Mouse (Mus musculus) embryonic facial prominence, embryonic 14.5 days (tissue): ENCODE data around the gene Slc25a43. TPM values are rescaled to one million over a fixed set of nuclear protein-coding genes. Genes with fewer than 3 reads are reported as not detected.

Experiments used
- ATAC-seq: fragments of 200-750 bp; cut with Nextera tagmentation; 2 replicates; pipeline ENCODE4 v1.8.0; 2017; ENCODE audit warnings: low read depth, moderate number of reproducible peaks, moderate TSS enrichment
- DNase-seq: peaks from one replicate; pipeline ENCODE4 v3.0.0-alpha.2; 2015; ENCODE audit warnings: low spot score
- H3K27ac ChIP-seq: fragments of 300-500 bp; sonication (generic); replicated peaks from 2 replicates; pipeline ENCODE4 v1.5.1; 2014; ENCODE audit warnings: low read depth, mild to moderate bottlenecking, low read length, moderate library complexity
- H3K27me3 ChIP-seq: fragments of 300-500 bp; sonication (generic); replicated peaks from 2 replicates; pipeline ENCODE4 v1.6.1; 2014; ENCODE audit warnings: low read length; ENCODE audit not compliant: control insufficient read depth, insufficient read depth
- H3K36me3 ChIP-seq: fragments of 300-500 bp; sonication (generic); 2 replicates; pipeline ENCODE4 v1.6.1; 2014; ENCODE audit warnings: low read length, mixed read lengths; ENCODE audit not compliant: control insufficient read depth, insufficient read depth
- H3K4me1 ChIP-seq: fragments of 300-500 bp; sonication (generic); 2 replicates; pipeline ENCODE4 v1.6.1; 2014; ENCODE audit warnings: antibody characterized with exemption, low read length; ENCODE audit not compliant: control insufficient read depth, insufficient read depth
- H3K4me2 ChIP-seq: fragments of 300-500 bp; sonication (generic); 2 replicates; pipeline ENCODE4 v1.6.1; 2014; ENCODE audit warnings: low read depth, mild to moderate bottlenecking, low read length, moderate library complexity, mixed read lengths
- H3K4me3 ChIP-seq: fragments of 300-500 bp; sonication (generic); 2 replicates; pipeline ENCODE4 v1.5.1; 2014; ENCODE audit warnings: low read depth, mild to moderate bottlenecking, low read length
- H3K9ac ChIP-seq: fragments of 300-500 bp; sonication (generic); 2 replicates; pipeline ENCODE4 v1.6.1; 2014; ENCODE audit warnings: low read depth, mild to moderate bottlenecking, low read length, moderate library complexity, mixed read lengths
- H3K9me3 ChIP-seq: fragments of 300-500 bp; sonication (generic); 2 replicates; pipeline ENCODE4 v1.6.1; 2016; ENCODE audit warnings: low read length; ENCODE audit not compliant: control insufficient read depth
- WGBS: fragments of 180-500 bp; shearing (Covaris S2); extraction: QIAGEN DNeasy Blood & Tissue Kit; methylation state at CpG from one replicate; pipeline ENCODE4 v1.1.7; 2014; 5-methylcytosine and 5-hydroxymethylcytosine counted together
- polyA plus RNA-seq: library from polyadenylated mRNA; unstranded; fragments of >200 nt; fragmentation: Nextera tagmentation; extraction: Ambion mirVana; gene quantifications from 2 replicates; pipeline ENCODE4 v1.2.1, GENCODE M21; 2014

Slc25a43 gene
- polyA plus RNA-seq, 1 experiment from 2014 or later = 1.5 TPM

DNA sequence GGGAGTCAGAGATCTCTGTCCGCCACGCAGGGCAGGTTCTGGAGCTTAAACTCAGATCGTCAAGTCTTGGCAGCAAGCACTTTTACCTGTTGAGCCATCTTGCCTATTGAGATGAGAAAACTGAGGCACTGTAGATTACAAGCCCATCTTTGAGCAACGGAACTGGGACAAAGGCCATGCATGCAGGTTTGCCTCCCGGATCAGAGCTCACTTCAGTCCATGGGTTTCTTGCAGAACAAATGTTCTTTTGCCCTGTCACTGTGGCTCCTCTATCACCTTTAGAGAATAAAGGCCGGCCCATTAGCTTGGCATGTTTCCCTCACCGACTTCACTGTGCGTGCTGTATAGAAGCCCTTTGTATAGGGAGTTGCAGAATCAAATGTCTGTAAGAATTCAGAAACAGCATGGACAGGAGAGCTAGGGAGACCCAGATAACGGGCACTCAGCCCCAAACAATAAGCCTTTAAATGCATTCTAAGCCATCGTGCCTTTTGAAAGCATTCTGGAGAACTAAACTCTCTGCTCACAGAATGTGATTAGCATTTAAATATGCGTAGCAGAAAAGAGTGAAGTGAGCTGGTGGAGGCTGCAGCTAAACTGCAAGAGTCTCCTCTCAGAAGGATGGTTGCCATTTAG lies 20.0 kb downstream of the Slc25a43 start:
- Histone ChIP-seq H3K4me1 (no peaks in the 10 kb centered on the region), H3K4me2 (no peak overlapping the region), H3K9ac (no peak overlapping the region), H3K9me3 (no peaks in the 10 kb centered on the region), H3K36me3 (no peaks in the 10 kb centered on the region), H3K27ac (no peak overlapping the region), H3K4me3 (no peak overlapping the region), H3K27me3 (no peaks in the 10 kb centered on the region)
- DNase-seq (no peak), ATAC-seq (no peak)
- 42% methylated on average over 11 of the region's 11 CpGs for WGBS

DNA sequence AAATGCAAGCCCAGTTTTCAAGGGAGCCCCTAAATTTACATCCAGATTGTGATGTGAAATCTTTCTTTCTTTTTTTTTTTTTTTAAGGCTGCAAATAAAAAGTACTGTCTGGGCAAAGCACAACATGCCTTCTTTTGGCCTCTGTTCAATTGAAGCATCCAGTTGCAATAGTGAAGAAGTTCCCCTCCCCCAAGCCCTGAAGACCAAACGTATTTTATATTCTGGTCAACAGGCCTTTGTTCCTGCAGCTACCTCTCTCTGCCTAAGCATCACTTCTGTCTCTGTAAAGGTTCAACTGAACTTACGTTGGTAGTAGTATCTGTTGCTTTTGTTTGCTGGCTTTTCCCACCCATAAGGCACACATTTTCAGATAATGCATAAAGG lies 20.5 kb downstream of the Slc25a43 start:
- no peak for DNase-seq
- 33% methylated on average over 2 of the region's 2 CpGs for WGBS

DNA sequence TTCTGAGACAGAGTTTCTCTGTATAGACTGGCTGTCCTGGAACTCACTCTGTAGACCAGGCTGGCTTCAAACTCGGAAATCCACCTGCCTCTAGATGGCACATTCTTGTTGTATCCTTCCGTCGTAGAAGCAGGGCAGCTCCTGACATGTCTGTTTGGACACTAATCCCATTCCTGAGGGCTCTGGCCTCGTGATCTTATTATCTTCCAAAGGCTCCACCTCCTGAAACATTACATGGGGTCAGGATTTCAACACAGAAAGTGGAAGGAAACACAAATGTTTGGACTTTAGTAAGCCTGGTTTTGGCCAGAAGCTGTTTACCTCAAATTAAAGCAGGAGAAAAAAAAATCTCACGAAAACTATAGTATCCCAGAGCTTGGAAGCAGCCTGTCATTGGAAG lies 23.9 kb downstream of the Slc25a43 start:
- Histone ChIP-seq H3K9ac (no peak overlapping the region), H3K27me3 (no peaks in the 10 kb centered on the region), H3K36me3 (no peaks in the 10 kb centered on the region), H3K4me3 (no peak overlapping the region), H3K9me3 (no peaks in the 10 kb centered on the region), H3K4me1 (no peaks in the 10 kb centered on the region), H3K4me2 (no peak overlapping the region), H3K27ac (no peak overlapping the region)
- DNase-seq = no peak
- ATAC-seq = no peak
- WGBS = 60% methylated on average over 5 of the region's 5 CpGs

More for the DNA sequence above, 20.5 kb downstream of the Slc25a43 start:
- H3K27me3 ChIP-seq = no peaks in the 10 kb centered on the region
- H3K4me1 ChIP-seq = no peaks in the 10 kb centered on the region
- H3K36me3 ChIP-seq = no peaks in the 10 kb centered on the region
- H3K9me3 ChIP-seq = no peaks in the 10 kb centered on the region
- no peak for ATAC-seq
- H3K4me2 ChIP-seq = no peak overlapping the region
- H3K9ac ChIP-seq = no peak overlapping the region
- no peak overlapping the region for H3K27ac ChIP-seq
- H3K4me3 ChIP-seq = no peak overlapping the region

DNA sequence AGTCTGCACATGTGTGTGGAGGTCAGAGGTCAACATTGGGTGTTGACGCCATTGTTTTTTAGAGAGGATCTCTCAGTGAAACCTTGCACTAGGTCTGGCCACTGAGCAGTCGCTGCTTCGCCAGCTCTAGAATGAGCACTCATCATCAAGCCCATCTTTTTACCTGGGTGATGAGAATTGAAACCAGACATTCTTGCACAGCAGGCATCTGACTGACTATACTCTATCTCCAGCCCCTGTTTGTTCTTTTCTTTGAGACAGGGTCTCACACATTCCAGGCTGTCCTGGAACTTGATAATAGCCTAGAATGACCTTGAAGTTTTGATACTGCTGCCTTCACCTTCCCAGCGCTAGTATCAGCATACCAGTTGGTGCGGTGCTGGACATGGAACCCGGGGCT lies 29.1 kb downstream of the Slc25a43 start:
- H3K36me3 ChIP-seq = no peaks in the 10 kb centered on the region
- H3K9me3 ChIP-seq = no peaks in the 10 kb centered on the region
- 77% methylated on average over 6 of the region's 6 CpGs for WGBS
- no peak overlapping the region for H3K4me3 ChIP-seq
- no peak overlapping the region for H3K4me2 ChIP-seq
- no peaks in the 10 kb centered on the region for H3K4me1 ChIP-seq
- no peaks in the 10 kb centered on the region for H3K27me3 ChIP-seq
- ATAC-seq (no peak), DNase-seq (no peak)
- H3K9ac ChIP-seq = no peak overlapping the region
- H3K27ac ChIP-seq = no peak overlapping the region

DNA sequence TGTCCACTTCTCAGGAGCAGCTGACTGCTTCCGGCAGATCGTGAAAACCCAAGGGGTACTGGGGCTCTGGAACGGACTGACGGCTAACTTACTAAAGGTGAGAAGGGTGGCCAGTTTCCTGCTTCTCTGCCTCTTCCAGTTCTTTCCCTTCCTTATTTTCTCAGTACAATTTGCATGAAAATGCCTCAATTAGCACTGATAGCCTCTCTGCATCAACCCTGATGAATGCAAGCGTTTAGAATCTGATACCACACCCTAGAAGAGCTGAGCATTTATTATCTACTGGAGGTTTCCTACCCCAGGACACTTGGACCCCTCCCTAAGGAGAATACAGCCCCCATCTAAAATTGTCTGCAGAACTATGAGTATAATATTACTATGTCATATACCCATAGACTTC lies 32.1 kb downstream of the Slc25a43 start:
- Histone ChIP-seq H3K9me3 (no peaks in the 10 kb centered on the region), H3K9ac (no peak overlapping the region), H3K4me2 (no peak overlapping the region), H3K4me3 (no peak overlapping the region), H3K27ac (no peak overlapping the region), H3K36me3 (no peaks in the 10 kb centered on the region), H3K27me3 (no peaks in the 10 kb centered on the region), H3K4me1 (no peaks in the 10 kb centered on the region)
- ATAC-seq = no peak
- no peak for DNase-seq
- 82% methylated on average over 5 of the region's 5 CpGs for WGBS

DNA sequence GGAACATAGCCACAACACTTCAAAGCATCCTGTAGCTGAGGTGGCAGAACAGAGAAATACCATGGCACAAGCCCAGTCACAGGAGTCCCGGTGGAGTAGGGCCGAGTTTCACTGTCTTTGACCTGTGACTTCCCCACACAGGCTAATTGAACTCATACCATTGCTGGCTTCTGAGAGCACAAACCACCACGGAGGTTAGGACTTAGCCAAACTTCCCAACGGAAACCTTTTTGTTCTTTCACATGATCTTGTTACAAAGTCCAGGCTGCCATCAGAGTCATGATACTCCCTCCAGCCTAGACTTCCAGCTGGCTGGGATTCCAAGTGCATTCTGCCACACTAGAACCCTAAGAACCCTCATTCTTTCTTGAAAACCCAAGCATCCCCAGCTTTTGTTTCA lies 34.2 kb downstream of the Slc25a43 start:
- 51% methylated on average over 3 of the region's 4 CpGs for WGBS

DNA sequence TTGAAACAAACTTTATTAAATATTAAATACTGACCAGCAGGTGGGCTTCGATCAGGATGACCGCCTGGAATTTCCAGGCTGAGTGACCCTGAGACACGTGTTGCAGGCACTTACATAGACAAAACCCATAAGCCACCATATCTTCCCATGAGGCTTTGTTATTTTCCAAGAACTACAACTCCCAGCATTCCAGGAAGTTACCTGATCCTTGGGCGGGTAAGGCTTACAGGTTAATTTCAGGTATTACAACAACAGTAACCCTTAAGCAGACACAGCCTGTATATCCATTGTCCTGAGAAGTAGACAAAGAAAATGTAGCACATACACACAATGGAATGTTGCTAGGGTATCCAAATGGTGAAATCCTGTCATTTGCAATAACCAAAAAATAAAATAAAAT lies 45.9 kb downstream of the Slc25a43 start:
- no peak overlapping the region for H3K4me2 ChIP-seq
- ATAC-seq = peak; percentile 33; the same call in 1 of the 2 replicates
- H3K4me3 ChIP-seq = no peak overlapping the region
- H3K36me3 ChIP-seq = no peaks in the 10 kb centered on the region
- H3K9me3 ChIP-seq = no peaks in the 10 kb centered on the region
- no peak overlapping the region for H3K27ac ChIP-seq
- 58% methylated on average over 4 of the region's 4 CpGs for WGBS
- H3K27me3 ChIP-seq = no peaks in the 10 kb centered on the region
- no peak overlapping the region for H3K9ac ChIP-seq
- DNase-seq = peak; percentile 23
- H3K4me1 ChIP-seq = no peaks in the 10 kb centered on the region

More for the DNA sequence above, 34.2 kb downstream of the Slc25a43 start:
- H3K36me3 ChIP-seq = no peaks in the 10 kb centered on the region
- H3K27ac ChIP-seq = no peak overlapping the region
- no peak overlapping the region for H3K4me2 ChIP-seq
- no peaks in the 10 kb centered on the region for H3K4me1 ChIP-seq
- no peaks in the 10 kb centered on the region for H3K27me3 ChIP-seq
- no peaks in the 10 kb centered on the region for H3K9me3 ChIP-seq
- H3K4me3 ChIP-seq = no peak overlapping the region
- DNase-seq (no peak), ATAC-seq (no peak)
- no peak overlapping the region for H3K9ac ChIP-seq

DNA sequence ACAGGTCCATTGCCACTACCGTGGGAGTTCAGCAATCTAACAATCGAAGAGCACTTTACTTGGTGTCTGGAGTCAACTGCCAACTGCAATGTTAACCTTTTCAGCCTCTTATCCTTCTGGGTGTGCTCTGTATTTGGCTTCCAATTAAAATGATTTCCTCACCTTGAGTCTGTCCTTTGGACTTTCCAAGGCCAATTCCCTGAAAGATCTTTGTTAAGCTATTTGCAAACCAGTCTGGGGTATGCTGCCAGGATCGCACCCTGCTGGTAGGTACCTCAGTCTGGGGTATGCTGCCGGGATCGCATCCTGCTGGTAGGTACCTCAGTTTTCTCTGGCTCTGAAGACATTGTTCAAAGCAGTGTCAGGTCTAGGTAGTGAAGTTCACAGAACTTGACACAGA lies 51.1 kb downstream of the Slc25a43 start:
- Histone ChIP-seq H3K4me1 (no peaks in the 10 kb centered on the region), H3K36me3 (0 out of 2 replicates have a peak, but pooled peaks cover 9% of the 10 kb centered on the region), H3K27me3 (no peaks in the 10 kb centered on the region), H3K4me3 (no peak overlapping the region), H3K9ac (no peak overlapping the region), H3K4me2 (no peak overlapping the region), H3K9me3 (no peaks in the 10 kb centered on the region), H3K27ac (no peak overlapping the region)
- 63% methylated on average over 5 of the region's 5 CpGs for WGBS
- DNase-seq (no peak), ATAC-seq (no peak)

DNA sequence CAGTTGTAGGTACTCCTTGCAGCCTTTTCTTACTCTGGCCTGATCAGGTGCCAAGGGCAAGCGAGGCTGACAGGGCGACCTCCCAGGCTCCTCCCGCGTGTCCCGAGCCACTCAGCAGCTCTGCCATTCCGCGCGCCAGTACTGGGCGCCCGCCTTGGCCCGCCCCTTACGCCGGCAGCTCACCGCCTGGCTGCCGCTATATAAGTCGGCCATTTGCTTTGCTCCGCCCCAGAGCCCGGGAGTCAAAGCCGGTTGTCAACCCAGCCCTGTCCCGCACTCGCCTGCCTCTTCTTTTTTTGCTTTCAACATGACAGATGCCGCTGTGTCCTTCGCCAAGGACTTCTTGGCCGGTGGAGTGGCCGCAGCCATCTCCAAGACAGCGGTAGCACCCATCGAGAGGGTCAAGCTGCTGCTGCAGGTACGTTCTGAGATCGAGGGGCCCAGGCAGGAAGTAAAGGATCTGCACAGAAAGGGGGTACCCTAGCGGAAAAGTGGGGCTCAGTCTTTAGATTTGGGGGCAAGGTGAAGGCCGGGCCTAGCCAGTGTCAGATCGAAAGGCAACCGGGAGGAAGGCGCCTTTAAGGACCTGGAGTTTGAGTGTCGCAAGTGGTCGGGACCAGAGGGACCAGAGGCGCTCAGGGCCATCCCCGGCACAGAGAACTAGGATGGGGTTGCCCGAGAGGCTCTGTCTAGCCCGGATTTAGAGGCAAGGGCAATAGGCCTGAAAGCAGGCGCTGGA lies 52.1 kb downstream of the Slc25a43 start, which contains the start of gene Slc25a5:
Gene Slc25a5 (plus strand): TSS at position 228 of the 739 bp plus-strand sequence.
- peak within 1 kb of the TSS; percentile 72 for H3K9ac ChIP-seq
- peak within 1 kb of the TSS; percentile 83 for H3K27ac ChIP-seq
- H3K4me3 ChIP-seq = peak within 1 kb of the TSS; percentile 62
- no peaks in the 10 kb centered on the region for H3K4me1 ChIP-seq
- H3K9me3 ChIP-seq = no peaks in the 10 kb centered on the region
- DNase-seq (peak; percentile 92), ATAC-seq (peak; percentile 97)
- H3K4me2 ChIP-seq = peak within 1 kb of the TSS; percentile 54
- no peaks in the 10 kb centered on the region for H3K27me3 ChIP-seq
- 31% methylated on average over 34 of the region's 41 CpGs for WGBS
- 0 out of 2 replicates have a peak, but pooled peaks cover 9% of the 10 kb centered on the region for H3K36me3 ChIP-seq
